Mouse (Mus musculus): ENCODE measurements around the gene Ugt1a2.

The Ugt1a2 gene

DNA sequence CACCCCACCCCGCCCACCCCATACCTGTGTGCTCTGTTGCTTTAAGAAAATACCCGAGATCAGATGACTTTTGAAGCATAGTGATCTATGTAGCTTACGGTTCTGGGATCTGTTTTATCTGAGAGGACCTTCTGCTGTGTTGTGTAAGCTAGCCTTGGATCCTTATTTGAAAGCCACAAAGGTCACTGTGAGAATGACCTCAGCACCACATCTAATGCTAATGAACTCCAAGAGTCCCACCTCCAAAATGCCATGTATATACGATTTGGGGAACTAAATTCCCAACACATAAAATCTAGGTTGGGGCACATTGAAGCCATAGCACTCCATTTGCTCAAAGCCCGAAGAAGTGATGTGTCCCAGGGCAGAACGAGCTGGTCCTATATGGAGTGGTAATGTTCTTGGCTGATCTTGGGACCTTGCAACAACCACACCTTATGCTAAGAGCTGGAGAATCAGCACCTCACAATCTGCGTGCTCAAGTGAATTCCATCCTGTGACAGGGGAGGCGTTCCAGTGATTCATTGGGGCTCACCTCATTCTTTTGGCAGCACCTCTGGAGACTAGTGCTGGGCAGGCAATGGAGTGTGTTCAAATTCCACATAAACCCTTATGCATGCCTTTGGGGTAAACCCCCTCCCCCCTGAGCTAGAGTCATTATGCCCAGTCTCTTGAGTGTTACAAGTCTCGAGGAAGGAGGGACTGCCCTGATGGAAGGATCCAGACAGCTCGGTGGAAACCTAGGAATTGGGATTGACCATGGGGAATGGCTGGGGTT lies 56.7 kb downstream of the Ugt1a2 start:
- in situ Hi-C loops (cut with MboI, MseI): no loop called here

DNA sequence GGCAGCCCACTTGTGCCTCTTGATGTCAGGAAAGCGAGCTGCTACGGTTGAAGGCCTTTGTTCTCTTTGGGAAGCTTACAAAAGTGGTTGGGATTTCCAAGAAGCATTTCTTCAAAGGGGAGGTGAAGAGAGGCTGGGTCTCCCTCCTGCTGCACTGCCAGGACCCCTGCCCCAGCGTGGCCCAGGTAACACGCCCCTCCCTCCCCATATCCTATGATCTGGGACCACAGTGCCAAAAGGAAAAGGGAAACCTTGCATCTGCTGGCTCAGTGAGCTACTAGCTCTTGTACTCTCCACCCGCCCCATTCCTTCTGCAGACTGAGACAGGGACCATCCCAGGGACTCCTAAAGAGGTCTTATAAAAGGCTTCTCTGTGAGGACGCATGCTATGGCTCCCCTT lies 57.3 kb downstream of the Ugt1a2 start:
- in situ Hi-C loops (cut with MboI, MseI): no loop called here

DNA sequence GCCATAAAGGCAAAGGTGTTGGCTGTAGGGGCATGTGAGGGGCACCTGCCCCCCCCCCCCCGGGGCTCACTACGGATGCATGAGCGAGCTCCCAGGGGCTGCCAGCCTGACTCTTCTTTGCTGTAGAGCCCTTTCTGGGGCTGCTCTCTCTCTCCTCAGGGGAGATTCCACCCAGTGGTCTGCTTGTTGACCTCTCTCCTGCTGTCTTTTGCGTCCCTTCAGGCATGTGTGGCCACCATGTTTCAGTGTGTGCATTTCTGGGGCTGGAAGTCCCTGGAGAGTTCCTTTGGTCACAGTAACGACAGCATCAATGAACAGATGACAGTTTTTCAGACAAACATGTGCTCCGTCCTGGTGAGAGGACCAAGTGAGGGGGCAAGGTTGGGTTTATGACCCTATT lies 58.0 kb downstream of the Ugt1a2 start:
- in situ Hi-C loops (cut with MboI, MseI): no loop called here

DNA sequence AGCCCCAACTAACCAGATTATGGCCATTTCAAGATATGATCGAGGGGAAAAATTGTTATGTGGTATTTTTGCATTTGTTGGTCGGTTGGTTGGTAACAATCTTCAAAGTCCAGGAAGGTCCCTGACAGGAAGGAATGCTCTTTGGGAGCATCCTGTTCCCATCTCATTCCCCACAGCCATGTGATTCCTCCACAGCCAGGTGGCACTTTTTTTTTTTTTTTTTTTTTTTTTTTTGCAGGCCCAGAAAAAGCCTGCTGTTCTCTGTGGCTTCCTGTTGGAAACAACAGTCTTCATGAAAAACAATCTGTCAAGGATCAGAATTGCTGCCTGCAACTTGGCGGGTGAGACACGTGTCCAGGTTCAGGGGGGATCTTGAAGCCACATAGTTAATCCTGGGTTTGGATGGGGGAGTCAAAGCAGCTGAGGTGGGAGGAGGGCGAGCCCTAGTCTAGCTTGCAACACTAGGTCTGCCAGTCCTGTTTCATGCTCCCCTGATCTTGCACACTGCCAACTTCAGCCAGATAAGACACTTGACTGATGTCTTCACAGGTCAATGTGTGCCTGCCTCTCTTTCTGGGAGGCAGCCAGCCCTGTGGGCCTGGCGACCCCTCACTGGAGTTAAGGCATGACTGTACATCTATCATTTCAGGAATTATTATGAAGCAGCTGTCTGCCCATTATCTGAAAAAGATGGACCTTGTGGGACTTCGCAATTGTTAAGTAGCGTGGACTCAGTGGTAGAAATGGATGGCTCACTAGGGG lies 58.7 kb downstream of the Ugt1a2 start:
- in situ Hi-C loops (cut with MboI, MseI): no loop called here

DNA sequence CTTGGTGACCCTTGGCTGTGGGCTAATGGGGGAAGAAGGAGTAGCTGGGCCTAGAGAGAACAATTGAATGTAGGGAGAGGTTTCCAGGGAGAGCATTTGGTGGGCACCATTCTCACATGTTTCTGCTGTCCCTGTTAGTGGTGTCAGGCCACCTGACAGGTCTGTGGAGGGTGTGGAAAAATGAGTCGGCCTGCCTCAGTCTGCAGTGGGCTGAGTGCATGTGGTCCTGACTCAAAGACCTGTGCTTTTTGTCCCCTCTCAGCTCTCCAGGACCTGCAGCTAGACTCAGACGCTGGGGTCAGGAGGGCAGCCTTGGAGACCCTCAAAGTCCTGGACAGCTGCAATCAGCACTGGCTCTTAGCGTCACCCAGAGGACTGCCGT lies 59.2 kb downstream of the Ugt1a2 start:
- in situ Hi-C loops (cut with MboI, MseI): loop anchor here (10.0 kb wide), 1 partner anchor 705 kb away; no protein-coding TSS in a partner anchor

DNA sequence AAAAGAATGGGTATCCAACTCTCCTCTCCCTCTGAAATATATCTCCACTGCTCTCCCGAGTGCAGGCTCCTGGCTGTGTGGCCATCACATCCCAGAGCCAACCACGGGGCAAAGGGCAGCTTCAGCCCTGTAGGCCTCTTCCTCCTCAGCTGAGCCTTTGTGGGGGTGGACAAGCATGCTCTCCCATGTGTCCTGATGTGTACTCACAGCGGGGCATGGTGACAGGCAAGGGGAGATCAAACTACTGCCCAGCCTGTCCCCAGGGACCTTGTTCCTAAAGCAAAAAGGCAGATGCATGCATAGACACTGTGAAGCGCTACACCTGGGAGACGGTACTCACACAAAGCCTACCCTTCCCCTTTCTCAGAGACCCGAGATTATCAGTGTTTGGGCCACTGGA lies 59.7 kb downstream of the Ugt1a2 start:
- in situ Hi-C loops (cut with MboI, MseI): loop anchor here (10.0 kb wide), 1 partner anchor 705 kb away; no protein-coding TSS in a partner anchor

DNA sequence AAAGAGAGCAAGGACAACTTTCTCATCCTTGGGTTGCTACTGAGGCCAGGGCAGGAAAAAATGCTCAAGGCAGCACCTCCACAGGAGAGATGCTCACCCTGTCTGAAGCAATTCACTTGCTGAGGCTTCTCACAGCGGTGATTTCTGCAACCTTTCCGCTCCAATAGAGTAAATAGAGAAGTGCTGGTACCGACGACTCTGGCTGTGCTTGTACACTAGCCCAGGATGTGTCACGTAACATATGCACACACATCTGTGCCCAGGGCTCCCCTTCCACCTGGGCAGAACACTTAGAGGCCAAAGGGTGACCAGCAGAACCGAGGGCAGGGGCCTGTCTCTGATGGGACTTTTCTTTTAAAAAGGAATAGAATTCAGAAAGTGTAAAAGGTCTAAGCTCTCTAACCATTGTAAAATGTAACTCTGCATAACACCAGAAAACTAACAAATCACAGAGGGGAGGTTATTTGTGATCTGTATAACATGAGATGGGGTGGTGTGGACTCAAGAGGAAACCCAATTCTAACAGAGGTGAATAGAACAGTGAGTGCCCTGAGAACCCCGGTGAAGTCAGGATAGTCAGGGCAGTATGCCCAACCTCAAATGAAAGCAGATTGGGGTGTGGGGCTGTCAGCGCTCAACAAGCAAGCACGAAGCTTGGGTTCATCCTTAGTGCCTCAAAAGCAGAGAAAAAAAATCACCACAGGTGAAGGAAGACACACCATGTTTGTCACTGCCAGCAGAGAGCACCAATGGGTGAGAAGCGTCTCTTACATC lies 60.4 kb downstream of the Ugt1a2 start:
- in situ Hi-C loops (cut with MboI, MseI): loop anchor here (10.0 kb wide), 1 partner anchor 706 kb away; no protein-coding TSS in a partner anchor

DNA sequence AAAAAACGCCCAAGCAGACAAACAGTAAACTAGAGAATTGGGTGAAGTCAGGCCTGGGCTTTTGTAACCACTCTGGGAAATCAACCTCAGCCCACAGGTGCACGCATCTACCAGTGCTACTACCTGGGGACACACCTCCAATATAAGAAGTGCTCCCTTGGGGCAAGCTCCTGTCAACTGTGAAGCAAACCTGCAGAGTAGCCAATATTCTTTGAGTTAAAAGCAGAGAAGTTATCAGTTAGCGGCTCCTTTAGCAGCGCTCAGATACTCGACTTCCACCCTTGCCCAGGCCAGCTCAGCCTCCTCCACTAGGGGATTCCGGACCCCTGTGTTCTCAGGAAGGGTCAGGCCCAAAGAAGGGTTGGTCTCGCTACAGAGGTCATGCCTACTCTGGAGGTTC lies 61.3 kb downstream of the Ugt1a2 start:
- in situ Hi-C loops (cut with MboI, MseI): loop anchor here (10.0 kb wide), 1 partner anchor 707 kb away; no protein-coding TSS in a partner anchor

DNA sequence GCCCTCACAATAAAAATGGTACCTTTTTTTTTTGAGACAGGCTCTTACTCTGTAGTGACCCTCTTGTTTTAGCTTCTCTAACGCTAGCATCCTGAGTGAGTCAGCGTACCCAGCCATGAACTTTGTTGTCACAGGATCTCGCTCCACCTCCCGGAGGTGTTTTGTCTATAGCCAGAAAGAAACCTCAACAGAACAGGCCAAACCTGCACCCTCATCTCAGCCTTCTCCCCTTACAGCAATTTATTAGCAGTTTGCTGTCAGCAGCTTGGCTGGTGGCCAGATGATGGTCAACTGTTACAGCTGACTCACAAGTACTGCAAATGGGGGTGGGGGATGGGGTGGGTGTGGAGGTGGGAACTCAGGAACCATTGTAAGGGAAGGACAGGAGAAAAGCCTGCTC lies 61.9 kb downstream of the Ugt1a2 start:
- in situ Hi-C loops (cut with MboI, MseI): loop anchor here (10.0 kb wide), 1 partner anchor 707 kb away; no protein-coding TSS in a partner anchor

DNA sequence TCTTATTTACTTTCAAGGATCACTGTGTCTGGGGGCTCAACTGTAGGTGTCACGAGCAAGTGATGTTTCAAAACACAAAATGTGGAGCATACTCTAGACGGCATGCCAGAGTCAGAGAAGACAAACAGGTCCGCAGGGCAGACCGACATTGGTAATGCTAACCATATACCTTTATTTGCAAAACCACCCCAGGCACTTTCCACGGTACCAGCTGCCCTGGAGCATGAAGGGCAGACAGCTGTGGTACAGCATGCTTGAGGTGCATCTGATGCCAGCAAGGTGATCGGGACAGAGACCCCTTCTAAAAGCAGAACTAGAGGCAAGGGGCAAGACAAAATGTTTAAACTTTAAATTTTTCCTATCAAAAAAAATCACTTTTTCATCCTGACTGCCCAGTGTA lies 62.6 kb downstream of the Ugt1a2 start:
- in situ Hi-C loops (cut with MboI, MseI): loop anchor here (10.0 kb wide), 1 partner anchor 708 kb away; no protein-coding TSS in a partner anchor

DNA sequence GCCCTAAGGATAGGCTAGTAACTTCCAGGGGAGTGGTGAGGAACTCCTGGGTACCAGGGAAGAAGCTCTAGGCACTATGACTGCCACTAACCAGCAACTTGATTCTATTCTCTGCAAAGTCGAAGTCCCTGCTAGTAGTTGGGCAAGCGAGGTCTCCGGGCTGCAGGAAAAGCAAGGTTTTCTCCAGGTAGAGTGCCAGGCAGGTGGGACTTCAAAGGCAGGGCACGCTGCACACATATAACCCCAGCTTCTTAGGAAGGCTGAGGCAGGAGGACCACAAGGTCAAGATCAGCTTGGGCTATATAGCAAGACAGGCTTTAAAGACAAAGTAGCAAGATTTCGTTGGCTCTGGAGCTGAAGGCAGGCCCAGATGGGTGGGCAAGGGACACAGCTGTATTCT lies 63.4 kb downstream of the Ugt1a2 start:
- in situ Hi-C loops (cut with MboI, MseI): loop anchor here (10.0 kb wide), 1 partner anchor 709 kb away; no protein-coding TSS in a partner anchor

DNA sequence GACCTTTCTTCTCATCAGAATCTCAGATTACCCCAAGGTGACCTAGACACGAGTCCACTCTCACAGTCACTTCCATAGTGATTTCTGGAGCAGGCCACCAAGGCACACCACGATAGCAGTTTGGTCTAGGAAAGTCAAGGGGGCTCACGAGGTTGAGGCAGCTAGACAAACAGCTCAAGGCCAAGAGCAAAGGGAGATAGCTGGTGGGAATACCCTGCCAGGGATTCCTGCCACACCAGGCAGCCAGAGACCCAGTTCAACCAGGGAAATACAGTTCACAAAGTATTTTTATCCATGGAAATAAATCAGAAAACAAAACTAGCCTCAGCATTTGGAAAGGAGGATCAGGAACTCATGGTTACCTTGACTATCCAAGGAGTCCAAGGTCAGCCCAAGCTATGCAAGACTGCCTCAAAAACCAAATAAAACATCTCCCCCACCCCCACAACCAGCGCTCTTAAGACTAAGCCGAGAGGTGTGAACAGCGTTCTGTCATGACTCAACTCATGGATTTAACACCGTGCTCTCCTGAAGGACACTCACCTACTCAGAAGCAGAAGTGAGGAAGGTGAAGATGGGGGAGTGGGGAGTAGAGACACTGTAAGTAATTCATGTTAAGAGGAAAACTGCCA lies 64.0 kb downstream of the Ugt1a2 start:
- in situ Hi-C loops (cut with MboI, MseI): loop anchor here (10.0 kb wide), 1 partner anchor 710 kb away; no protein-coding TSS in a partner anchor

DNA sequence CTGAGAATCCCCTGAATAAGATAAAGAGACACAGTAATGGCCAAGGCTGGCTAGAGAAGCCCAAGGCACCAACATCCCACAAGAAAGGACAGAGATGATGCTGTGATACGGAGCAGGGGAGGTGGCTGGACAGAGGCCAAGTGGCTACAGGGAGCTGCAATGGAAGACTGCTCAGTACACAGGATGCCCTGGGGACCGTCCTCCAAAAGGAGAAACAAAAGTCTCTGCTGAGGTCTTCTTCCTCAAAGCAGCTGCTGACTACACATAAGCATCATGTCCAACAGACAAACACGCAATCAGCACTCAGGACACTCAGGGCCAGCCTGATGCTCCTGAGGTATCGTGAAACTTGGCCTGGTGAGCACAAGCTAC lies 64.5 kb downstream of the Ugt1a2 start:
- in situ Hi-C loops (cut with MboI, MseI): loop anchor here (10.0 kb wide), 1 partner anchor 710 kb away; no protein-coding TSS in a partner anchor

DNA sequence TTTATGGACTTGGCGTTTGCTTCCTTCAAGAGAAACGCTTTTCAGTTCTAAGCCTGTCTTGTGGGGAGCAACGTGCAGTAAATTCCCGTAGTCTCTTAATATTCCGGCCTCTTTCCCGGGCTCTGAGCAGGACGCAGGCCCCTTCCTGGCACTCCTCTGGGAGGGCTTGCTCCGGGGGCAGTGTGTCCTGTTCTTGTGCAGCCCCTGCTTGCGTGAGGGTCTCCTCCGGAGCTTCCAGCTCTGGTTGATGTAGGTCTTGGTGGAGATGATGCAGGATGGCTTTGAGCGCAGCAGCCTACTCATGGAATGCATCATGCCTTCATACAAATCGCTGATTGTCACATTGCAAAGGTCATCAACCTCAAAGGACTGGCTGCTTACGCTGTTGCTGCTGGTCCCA lies 65.7 kb downstream of the Ugt1a2 start:
- in situ Hi-C loops (cut with MboI, MseI): loop anchor here (10.0 kb wide), 1 partner anchor 711 kb away; no protein-coding TSS in a partner anchor

DNA sequence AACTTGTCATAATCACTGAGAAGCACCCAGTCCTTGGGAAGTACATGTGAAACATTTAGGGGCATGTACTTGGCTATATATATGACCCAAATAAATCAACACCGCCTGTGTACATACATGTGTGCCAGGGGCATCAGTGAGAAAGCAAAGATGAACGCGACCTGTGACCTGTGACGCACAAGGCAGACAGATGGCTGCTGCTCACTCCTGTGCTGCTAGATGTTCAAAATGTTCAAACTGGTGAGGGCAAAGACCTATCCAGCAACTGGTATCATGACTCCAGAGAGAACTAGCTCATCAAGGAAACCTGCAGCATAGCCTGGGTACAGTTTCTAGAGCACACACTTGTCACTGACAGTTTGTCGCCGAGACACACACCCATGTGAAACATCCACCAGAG lies 67.1 kb downstream of the Ugt1a2 start:
- in situ Hi-C loops (cut with MboI, MseI): loop anchor here (10.0 kb wide), 1 partner anchor 713 kb away; no protein-coding TSS in a partner anchor

DNA sequence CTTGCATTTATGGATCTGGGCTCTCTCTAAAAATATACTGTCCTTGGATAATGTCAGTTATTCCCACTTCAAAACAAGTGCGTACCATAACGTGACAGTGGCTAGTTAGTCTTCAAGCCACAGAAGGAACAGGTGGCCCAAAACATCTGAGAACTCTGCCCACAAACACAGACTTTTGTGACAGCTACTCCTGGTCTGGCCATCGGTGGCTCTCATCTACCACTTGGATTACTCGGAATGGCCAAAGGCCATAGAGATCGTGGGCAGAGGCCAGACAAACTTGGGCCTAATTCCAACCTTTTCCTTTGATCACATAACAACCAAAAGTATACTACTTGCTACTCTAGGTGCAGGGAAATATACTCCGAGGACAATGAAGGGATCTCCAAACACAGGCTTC lies 67.7 kb downstream of the Ugt1a2 start:
- in situ Hi-C loops (cut with MboI, MseI): loop anchor here (10.0 kb wide), 1 partner anchor 713 kb away; no protein-coding TSS in a partner anchor

Data from T-helper 2 cell (primary cell).